Mouse (Mus musculus) heart, embryonic 16.5 days (tissue): ENCODE results near the gene Socs7. TPM values are rescaled to one million over a fixed set of nuclear protein-coding genes. Genes with fewer than 3 reads are reported as not detected.

Source experiments
- ATAC-seq: fragments of 200-750 bp; cut with Nextera tagmentation; replicated peaks from 2 replicates; pipeline ENCODE4 v1.8.0; 2017; ENCODE audit warnings: moderate number of reproducible peaks; ENCODE audit not compliant: insufficient read depth, low FRiP score; ENCODE audit errors: extremely low read depth
- H3K27ac ChIP-seq: fragments of 300-500 bp; sonication (generic); 2 replicates; pipeline ENCODE4 v1.5.1; 2014; ENCODE audit warnings: mild to moderate bottlenecking, low read length, control low read depth, moderate library complexity
- H3K27me3 ChIP-seq: fragments of 300-500 bp; sonication (generic); 2 replicates; pipeline ENCODE4 v1.6.1; 2014; ENCODE audit warnings: low read length, mixed read lengths; ENCODE audit not compliant: control insufficient read depth, insufficient read depth
- H3K36me3 ChIP-seq: fragments of 300-500 bp; sonication (generic); 2 replicates; pipeline ENCODE4 v1.6.1; 2014; ENCODE audit not compliant: control insufficient read depth, insufficient read depth
- H3K4me1 ChIP-seq: fragments of 300-500 bp; sonication (generic); 2 replicates; pipeline ENCODE4 v1.6.1; 2014; ENCODE audit warnings: low read length, mixed read lengths; ENCODE audit not compliant: control insufficient read depth, insufficient read depth
- H3K4me2 ChIP-seq: fragments of 300-500 bp; sonication (generic); 2 replicates; pipeline ENCODE4 v1.6.1; 2014; ENCODE audit warnings: low read depth, mild to moderate bottlenecking, control low read depth, low read length
- H3K4me3 ChIP-seq: fragments of 300-500 bp; sonication (generic); 2 replicates; pipeline ENCODE4 v1.5.1; 2014; ENCODE audit warnings: mild to moderate bottlenecking, control low read depth, low read length
- H3K9ac ChIP-seq: fragments of 300-500 bp; sonication (generic); 2 replicates; pipeline ENCODE4 v1.6.1; 2014; ENCODE audit warnings: low read length, control low read depth
- H3K9me3 ChIP-seq: fragments of 300-500 bp; sonication (generic); replicated peaks from 2 replicates; pipeline ENCODE4 v1.6.1; 2016; ENCODE audit warnings: low read length; ENCODE audit not compliant: control insufficient read depth
- WGBS: fragments of 180-500 bp; shearing (Covaris S2); extraction: QIAGEN DNeasy Blood & Tissue Kit; methylation state at CpG from one replicate; pipeline ENCODE4 v1.1.7; 2014; 5-methylcytosine and 5-hydroxymethylcytosine counted together
- polyA plus RNA-seq: library from polyadenylated mRNA; unstranded; fragments of >200 nt; fragmentation: Nextera tagmentation; extraction: Ambion mirVana; gene quantifications from 2 replicates; pipeline ENCODE4 v1.2.1, GENCODE M21; 2015

Gene Socs7
- polyA plus RNA-seq, 1 experiment from 2014 or later = 3.2 TPM

GRCm38 (mm10) chr11:97404761-97405190, 42.4 kb downstream of the Socs7 start:
- WGBS = 1% methylated on average over 11 of the region's 11 CpGs
- Histone ChIP-seq H3K36me3 (no peaks in the 10 kb centered on the region), H3K4me2 (peak overlapping the region; percentile 96), H3K4me3 (peak overlapping the region; percentile 63), H3K27me3 (no peaks in the 10 kb centered on the region; the same call in 1 of the 2 replicates), H3K27ac (no peak overlapping the region), H3K4me1 (peaks cover 49% of the 10 kb centered on the region), H3K9ac (peak overlapping the region; percentile 64), H3K9me3 (no peaks in the 10 kb centered on the region)
- no peak for ATAC-seq

GRCm38 (mm10) chr11:97406094-97406951, 44.0 kb downstream of the Socs7 start:
- Histone ChIP-seq H3K4me3 (peak overlapping the region; percentile 20; the same call in 1 of the 2 replicates), H3K27me3 (no peaks in the 10 kb centered on the region; the same call in 1 of the 2 replicates), H3K9ac (peak overlapping the region; percentile 53; the same call in 1 of the 2 replicates), H3K4me1 (peaks cover 43% of the 10 kb centered on the region), H3K9me3 (no peaks in the 10 kb centered on the region), H3K36me3 (no peaks in the 10 kb centered on the region), H3K4me2 (peak overlapping the region; percentile 96), H3K27ac (peak overlapping the region; percentile 87)
- peak; percentile 49 for ATAC-seq
- 39% methylated on average over 10 of the region's 10 CpGs for WGBS

- no peak for ATAC-seq
- H3K4me2 ChIP-seq = no peak overlapping the region
- no peaks in the 10 kb centered on the region for H3K36me3 ChIP-seq
- 77% methylated on average over 3 of the region's 3 CpGs for WGBS
- no peak overlapping the region for H3K9ac ChIP-seq
- no peak overlapping the region for H3K4me3 ChIP-seq
- no peaks in the 10 kb centered on the region; the same call in 1 of the 2 replicates for H3K27me3 ChIP-seq
- H3K27ac ChIP-seq = no peak overlapping the region
- H3K4me1 ChIP-seq = peaks cover 38% of the 10 kb centered on the region
- no peaks in the 10 kb centered on the region for H3K9me3 ChIP-seq
These were observed 45.1 kb downstream of the Socs7 start for GRCm38 (mm10) chr11:97407456-97407855.

GRCm38 (mm10) chr11:97408171-97408570, 45.8 kb downstream of the Socs7 start:
- Histone ChIP-seq H3K36me3 (no peaks in the 10 kb centered on the region), H3K27ac (no peak overlapping the region), H3K4me1 (peaks cover 41% of the 10 kb centered on the region), H3K4me3 (no peak overlapping the region), H3K27me3 (no peaks in the 10 kb centered on the region), H3K9me3 (no peaks in the 10 kb centered on the region), H3K9ac (no peak overlapping the region; the same call in 1 of the 2 replicates), H3K4me2 (no peak overlapping the region)
- no peak for ATAC-seq
- 3% methylated on average over 6 of the region's 6 CpGs for WGBS

- WGBS = 78% methylated on average over 4 of the region's 4 CpGs
- no peak overlapping the region for H3K4me2 ChIP-seq
- H3K27ac ChIP-seq = no peak overlapping the region
- peaks cover 25% of the 10 kb centered on the region for H3K4me1 ChIP-seq
- H3K4me3 ChIP-seq = no peak overlapping the region
- no peaks in the 10 kb centered on the region for H3K36me3 ChIP-seq
- H3K9ac ChIP-seq = no peak overlapping the region
- no peaks in the 10 kb centered on the region for H3K9me3 ChIP-seq
- no peak for ATAC-seq
- no peaks in the 10 kb centered on the region for H3K27me3 ChIP-seq
These were observed 48.6 kb downstream of the Socs7 start for GRCm38 (mm10) chr11:97410958-97411357.

- Histone ChIP-seq H3K27me3 (no peaks in the 10 kb centered on the region), H3K27ac (peak overlapping the region; percentile 67), H3K9me3 (no peaks in the 10 kb centered on the region), H3K4me2 (no peak overlapping the region), H3K36me3 (no peaks in the 10 kb centered on the region), H3K4me3 (no peak overlapping the region), H3K4me1 (peaks cover 22% of the 10 kb centered on the region), H3K9ac (no peak overlapping the region)
- ATAC-seq = no peak
- 19% methylated on average over 3 of the region's 3 CpGs for WGBS
These were observed 49.8 kb downstream of the Socs7 start for GRCm38 (mm10) chr11:97412117-97412516.

- no peak for ATAC-seq
- Histone ChIP-seq H3K27me3 (no peaks in the 10 kb centered on the region), H3K9ac (no peak overlapping the region), H3K4me1 (peaks cover 21% of the 10 kb centered on the region), H3K4me2 (no peak overlapping the region), H3K9me3 (no peaks in the 10 kb centered on the region), H3K27ac (peak overlapping the region; percentile 65), H3K36me3 (no peaks in the 10 kb centered on the region), H3K4me3 (no peak overlapping the region)
- WGBS = 57% methylated on average over 10 of the region's 10 CpGs
These were observed 50.5 kb downstream of the Socs7 start for GRCm38 (mm10) chr11:97412808-97413347.

GRCm38 (mm10) chr11:97415330-97415711, 53.0 kb downstream of the Socs7 start, which contains the start of gene Arhgap23:
Gene Arhgap23 (plus strand): TSS chr11:97415533.
- Histone ChIP-seq H3K9me3 (no peaks in the 10 kb centered on the region), H3K36me3 (no peaks in the 10 kb centered on the region), H3K9ac (peak within 1 kb of the TSS; percentile 95), H3K4me2 (peak within 1 kb of the TSS; percentile 62), H3K4me1 (peaks cover 23% of the 10 kb centered on the region), H3K4me3 (peak within 1 kb of the TSS; percentile 91), H3K27ac (peak within 1 kb of the TSS; percentile 93), H3K27me3 (no peaks in the 10 kb centered on the region)
- 2% methylated on average over 27 of the region's 29 CpGs for WGBS
- ATAC-seq = peak; percentile 89
